Mouse (Mus musculus) left cerebral cortex, postnatal 4 days (tissue): ENCODE results near the gene Olfr521. TPM values are rescaled to one million over a fixed set of nuclear protein-coding genes. Genes with fewer than 3 reads are reported as not detected.
"Not testable (repeated sequence)": the region's sequence is repeated elsewhere in the genome, so short reads cannot be mapped to it uniquely, and the experiment has no call there.

Source experiments
- DNase-seq: peaks from one replicate; pipeline ENCODE4 v3.0.0-alpha.2; 2022
- intact Hi-C: fragments of 180-260 bp; cut with DNase I; formaldehyde crosslinking; loops from one replicate; pipeline ENCODE4 v1.15.1; 2025
- total RNA-seq, 2 experiments: library from RNA; stranded (reverse); gene quantifications; 2 replicates each; pipeline ENCODE4 v1.2.3; 2021

Gene Olfr521
- total RNA-seq, 2 experiments from 2014 or later: not detected

- intact Hi-C loops, DNase-seq: not testable (repeated sequence)
Observed at GRCm38 (mm10) chr7:99804033-99804432, 40.7 kb downstream of the Olfr521 start.

GRCm38 (mm10) chr7:99805340-99805739 is 42.0 kb downstream of the Olfr521 start:
- intact Hi-C loops: no loop called here
- no peak for DNase-seq

- DNase-seq, intact Hi-C loops: not testable (repeated sequence)
Observed at GRCm38 (mm10) chr7:99807043-99807442, 43.7 kb downstream of the Olfr521 start.

GRCm38 (mm10) chr7:99810814-99811213 is 47.5 kb downstream of the Olfr521 start:
- intact Hi-C loops: no loop called here

GRCm38 (mm10) chr7:99811661-99812060 is 48.4 kb downstream of the Olfr521 start:
- intact Hi-C loops: no loop called here

More at GRCm38 (mm10) chr7:99810814-99811213, 47.5 kb downstream of the Olfr521 start:
- no peak for DNase-seq

GRCm38 (mm10) chr7:99813394-99813793 is 50.1 kb downstream of the Olfr521 start:
- peak; percentile 23 for DNase-seq
- intact Hi-C loops: no loop called here

More at GRCm38 (mm10) chr7:99811661-99812060, 48.4 kb downstream of the Olfr521 start:
- no peak for DNase-seq

- intact Hi-C loops, DNase-seq: not testable (repeated sequence)
Observed at GRCm38 (mm10) chr7:99818181-99818725, 54.9 kb downstream of the Olfr521 start.

Other genes starting within 250 kb of the Olfr521 start
- 100 to 1,000 TPM; 147 to 150 TPM for gene Arrb1, start 228.0 kb upstream of the Olfr521 start, total RNA-seq
- 1 to 10 TPM; 1.8 to 2.6 TPM for gene Tpbgl, start 136.4 kb upstream of the Olfr521 start, total RNA-seq
- gene Slco2b1, start 52.2 kb upstream of the Olfr521 start, total RNA-seq: 10 to 100 TPM in 1 of 2 experiments, 1 to 10 TPM in 1; 9.9 to 10.2 TPM
- gene Olfr520, start 33.2 kb upstream of the Olfr521 start, total RNA-seq: not detected
- gene Neu3, start 64.9 kb downstream of the Olfr521 start, total RNA-seq: 1 to 10 TPM; 2.4 to 2.5 TPM
- gene Xrra1, start 95.6 kb downstream of the Olfr521 start, total RNA-seq: 1 to 10 TPM in 1 of 2 experiments, under 1 TPM in 1; 0.64 to 1.4 TPM
- 10 to 100 TPM; 83.1 to 90.7 TPM for gene Spcs2, start 100.0 kb downstream of the Olfr521 start, total RNA-seq
- gene Rnf169, start 216.9 kb downstream of the Olfr521 start, total RNA-seq: 10 to 100 TPM; 25.4 to 27.1 TPM
- not detected for gene Chrdl2, start 242.7 kb downstream of the Olfr521 start, total RNA-seq